Mouse (Mus musculus): ENCODE measurements around the gene Disp2.

DNA sequence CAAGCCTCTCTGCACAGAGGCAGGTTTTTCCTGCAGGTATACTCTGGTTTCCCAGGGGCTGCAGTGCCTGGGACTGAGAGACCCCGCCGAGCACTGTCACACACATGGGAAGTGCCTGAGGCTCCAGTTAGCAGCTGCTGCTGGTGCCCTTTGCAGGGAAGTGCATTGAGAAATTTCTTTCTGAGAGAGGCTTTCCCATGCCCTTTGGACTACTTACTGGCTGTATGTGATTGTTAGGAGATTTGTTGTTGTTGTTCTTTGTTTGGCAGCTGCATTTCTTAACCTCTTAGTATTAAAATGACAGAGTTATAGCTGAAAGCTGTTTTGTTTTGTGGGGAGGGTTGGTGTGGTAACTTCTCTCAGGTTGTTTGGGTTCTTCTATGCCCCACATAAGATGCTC is 31.3 kb downstream of the Disp2 start:
- TF ChIP-seq EP300 (IDR thresholded peaks at IDR 0.05; ENCODE audit: low read depth) (no peak), CTCF (IDR thresholded peaks at IDR 0.05; ENCODE audit: low read depth) (no peak)

Data from heart, postnatal 0 days (tissue).